Mouse (Mus musculus): Measurements from ENCODE around the gene Bcl3. TPM values are rescaled to one million over a fixed set of nuclear protein-coding genes. Genes with fewer than 3 reads are reported as not detected.

Gene Bcl3
- polyA plus RNA-seq (2015; fragmentation: Nextera tagmentation; extraction: Ambion mirVana) = 9.2 TPM in 2 replicates

- Histone ChIP-seq H3K36me3 (ENCODE audit: control insufficient read depth, insufficient read depth, low read length) (0 out of 2 replicates have a peak, but pooled peaks cover 6% of the 10 kb centered on the region), H3K27me3 (ENCODE audit: control insufficient read depth, insufficient read depth, low read length) (no peaks in the 10 kb centered on the region; the same call in 1 of the 2 replicates), H3K9ac (ENCODE audit: low read length) (peak within 1 kb of the TSS; percentile 90), H3K27ac (ENCODE audit: low read length) (peak within 1 kb of the TSS; percentile 95), H3K9me3 (replicated peaks; ENCODE audit: control insufficient read depth, low read length) (no peaks in the 10 kb centered on the region), H3K4me3 (replicated peaks; ENCODE audit: low read length) (peak within 1 kb of the TSS; percentile 64), H3K4me2 (ENCODE audit: low read depth, low read length) (peak within 1 kb of the TSS; percentile 97), H3K4me1 (ENCODE audit: control insufficient read depth, insufficient read depth, low read length) (peaks cover 44% of the 10 kb centered on the region)
- ATAC-seq (ENCODE audit: insufficient read depth, low FRiP score) = peak; percentile 19
- WGBS = 1% methylated on average over 41 of the region's 42 CpGs
These were observed at the start of gene Bcl3 for GRCm38 (mm10) chr7:19822604-19823058. TSS of gene Bcl3 (minus strand) at chr7:19822770.

DNA sequence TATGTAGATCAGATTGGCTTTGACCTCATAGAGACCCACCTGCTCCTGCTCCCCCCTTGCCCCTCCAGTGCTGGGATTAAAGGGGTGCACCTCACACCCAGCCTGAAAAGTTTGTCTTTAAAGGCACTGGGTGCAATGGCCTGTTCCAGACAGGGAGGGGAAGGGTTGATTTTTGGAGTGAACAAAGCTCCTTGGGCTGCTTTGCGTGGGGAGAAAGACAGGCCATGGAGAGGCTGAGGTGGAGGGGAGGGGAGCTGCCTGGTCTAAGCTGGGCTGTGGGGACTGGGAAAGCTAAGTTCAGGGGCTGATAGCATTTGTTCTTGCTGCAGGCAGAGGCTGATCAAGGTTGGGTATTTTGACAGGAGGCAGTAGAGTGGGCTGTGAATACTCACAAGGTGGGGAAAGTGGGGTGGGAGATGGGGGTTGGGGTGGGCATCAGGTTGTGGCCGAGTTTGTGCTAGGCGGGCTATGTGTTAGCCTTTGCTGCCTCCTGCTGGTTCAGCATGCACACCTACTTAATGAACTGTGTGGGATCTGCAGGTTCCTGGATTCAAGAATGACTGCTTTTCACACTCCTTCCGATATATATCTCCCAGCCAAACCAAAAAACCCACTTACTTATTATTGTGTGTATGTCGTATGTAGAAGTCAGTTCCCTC is 49.5 kb upstream of the Bcl3 start:
- H3K9ac ChIP-seq (ENCODE audit: low read length) = no peak overlapping the region
- no peak for ATAC-seq (ENCODE audit: insufficient read depth, low FRiP score)
- H3K4me1 ChIP-seq (ENCODE audit: control insufficient read depth, insufficient read depth, low read length) = peaks cover 8% of the 10 kb centered on the region
- no peak overlapping the region for H3K4me3 ChIP-seq (replicated peaks; ENCODE audit: low read length)
- H3K27me3 ChIP-seq (ENCODE audit: control insufficient read depth, insufficient read depth, low read length) = no peaks in the 10 kb centered on the region
- H3K9me3 ChIP-seq (replicated peaks; ENCODE audit: control insufficient read depth, low read length) = no peaks in the 10 kb centered on the region
- WGBS = 36% methylated on average over 5 of the region's 5 CpGs
- H3K4me2 ChIP-seq (ENCODE audit: low read depth, low read length) = no peak overlapping the region
- no peaks in the 10 kb centered on the region for H3K36me3 ChIP-seq (ENCODE audit: control insufficient read depth, insufficient read depth, low read length)
- H3K27ac ChIP-seq (ENCODE audit: low read length) = no peak overlapping the region

DNA sequence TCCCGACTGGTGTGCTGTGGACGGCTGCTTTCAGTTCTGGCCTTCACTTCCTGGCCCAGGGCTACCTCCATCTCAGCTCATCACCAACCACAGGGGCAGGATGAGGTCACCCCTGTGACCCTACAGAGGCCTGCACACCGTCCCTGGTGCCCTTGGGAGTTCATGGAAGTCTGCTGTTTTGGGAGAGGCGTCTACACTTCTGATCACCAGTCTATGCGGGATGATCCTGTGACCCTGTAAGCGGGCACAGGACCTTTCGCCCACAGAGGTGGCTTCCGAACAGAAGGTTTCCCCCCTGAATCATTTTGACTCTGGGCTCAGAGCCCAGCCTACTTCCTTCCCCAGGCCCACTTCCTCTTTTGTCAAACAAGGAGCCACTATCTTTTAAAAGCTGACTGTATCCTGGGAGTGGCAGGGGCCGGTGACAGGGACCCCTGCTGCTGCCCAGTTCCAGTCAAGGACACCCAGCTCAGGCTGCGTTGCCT is 48.6 kb upstream of the Bcl3 start:
- H3K36me3 ChIP-seq (ENCODE audit: control insufficient read depth, insufficient read depth, low read length) = no peaks in the 10 kb centered on the region
- 56% methylated on average over 10 of the region's 10 CpGs for WGBS
- H3K4me2 ChIP-seq (ENCODE audit: low read depth, low read length) = no peak overlapping the region
- ATAC-seq (ENCODE audit: insufficient read depth, low FRiP score) = no peak
- H3K4me1 ChIP-seq (ENCODE audit: control insufficient read depth, insufficient read depth, low read length) = peaks cover 4% of the 10 kb centered on the region
- no peaks in the 10 kb centered on the region for H3K27me3 ChIP-seq (ENCODE audit: control insufficient read depth, insufficient read depth, low read length)
- H3K9me3 ChIP-seq (replicated peaks; ENCODE audit: control insufficient read depth, low read length) = no peaks in the 10 kb centered on the region
- H3K27ac ChIP-seq (ENCODE audit: low read length) = no peak overlapping the region; the same call in 1 of the 2 replicates
- H3K9ac ChIP-seq (ENCODE audit: low read length) = no peak overlapping the region
- H3K4me3 ChIP-seq (replicated peaks; ENCODE audit: low read length) = no peak overlapping the region

GRCm38 (mm10) chr7:19867751-19868399 is 45.3 kb upstream of the Bcl3 start:
- Histone ChIP-seq H3K9me3 (replicated peaks; ENCODE audit: control insufficient read depth, low read length) (no peaks in the 10 kb centered on the region), H3K9ac (ENCODE audit: low read length) (no peak overlapping the region), H3K4me3 (replicated peaks; ENCODE audit: low read length) (no peak overlapping the region), H3K36me3 (ENCODE audit: control insufficient read depth, insufficient read depth, low read length) (no peaks in the 10 kb centered on the region), H3K27me3 (ENCODE audit: control insufficient read depth, insufficient read depth, low read length) (no peaks in the 10 kb centered on the region), H3K27ac (ENCODE audit: low read length) (no peak overlapping the region), H3K4me2 (ENCODE audit: low read depth, low read length) (no peak overlapping the region), H3K4me1 (ENCODE audit: control insufficient read depth, insufficient read depth, low read length) (peaks cover 4% of the 10 kb centered on the region)
- WGBS = 67% methylated on average over 16 of the region's 16 CpGs
- ATAC-seq (ENCODE audit: insufficient read depth, low FRiP score) = peak; percentile 11; the same call in 1 of the 2 replicates

DNA sequence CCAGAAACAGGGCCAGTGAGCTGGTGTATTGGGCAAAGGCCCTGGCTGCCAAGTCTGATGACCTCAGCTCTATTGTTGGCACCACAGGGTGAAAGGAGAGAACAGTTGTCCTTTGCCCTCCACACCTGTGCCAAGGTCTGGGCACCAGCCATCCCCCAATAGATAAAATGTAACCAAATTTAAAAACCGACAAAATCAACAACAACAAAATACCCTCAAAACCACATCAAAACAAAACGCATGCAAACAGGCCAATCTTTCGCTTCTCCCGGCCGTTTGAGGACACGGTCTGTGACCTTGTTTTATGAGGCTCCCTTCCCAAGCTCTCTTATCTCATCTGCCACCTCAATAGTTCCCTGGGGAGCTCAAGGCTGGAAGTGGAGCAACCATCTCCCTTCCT is 43.9 kb upstream of the Bcl3 start:
- no peaks in the 10 kb centered on the region for H3K9me3 ChIP-seq (replicated peaks; ENCODE audit: control insufficient read depth, low read length)
- H3K27me3 ChIP-seq (ENCODE audit: control insufficient read depth, insufficient read depth, low read length) = no peaks in the 10 kb centered on the region
- ATAC-seq (ENCODE audit: insufficient read depth, low FRiP score) = no peak
- no peaks in the 10 kb centered on the region for H3K4me1 ChIP-seq (ENCODE audit: control insufficient read depth, insufficient read depth, low read length)
- H3K36me3 ChIP-seq (ENCODE audit: control insufficient read depth, insufficient read depth, low read length) = no peaks in the 10 kb centered on the region
- H3K27ac ChIP-seq (ENCODE audit: low read length) = no peak overlapping the region
- no peak overlapping the region for H3K4me3 ChIP-seq (replicated peaks; ENCODE audit: low read length)
- 83% methylated on average over 6 of the region's 6 CpGs for WGBS
- H3K9ac ChIP-seq (ENCODE audit: low read length) = no peak overlapping the region
- no peak overlapping the region for H3K4me2 ChIP-seq (ENCODE audit: low read depth, low read length)

DNA sequence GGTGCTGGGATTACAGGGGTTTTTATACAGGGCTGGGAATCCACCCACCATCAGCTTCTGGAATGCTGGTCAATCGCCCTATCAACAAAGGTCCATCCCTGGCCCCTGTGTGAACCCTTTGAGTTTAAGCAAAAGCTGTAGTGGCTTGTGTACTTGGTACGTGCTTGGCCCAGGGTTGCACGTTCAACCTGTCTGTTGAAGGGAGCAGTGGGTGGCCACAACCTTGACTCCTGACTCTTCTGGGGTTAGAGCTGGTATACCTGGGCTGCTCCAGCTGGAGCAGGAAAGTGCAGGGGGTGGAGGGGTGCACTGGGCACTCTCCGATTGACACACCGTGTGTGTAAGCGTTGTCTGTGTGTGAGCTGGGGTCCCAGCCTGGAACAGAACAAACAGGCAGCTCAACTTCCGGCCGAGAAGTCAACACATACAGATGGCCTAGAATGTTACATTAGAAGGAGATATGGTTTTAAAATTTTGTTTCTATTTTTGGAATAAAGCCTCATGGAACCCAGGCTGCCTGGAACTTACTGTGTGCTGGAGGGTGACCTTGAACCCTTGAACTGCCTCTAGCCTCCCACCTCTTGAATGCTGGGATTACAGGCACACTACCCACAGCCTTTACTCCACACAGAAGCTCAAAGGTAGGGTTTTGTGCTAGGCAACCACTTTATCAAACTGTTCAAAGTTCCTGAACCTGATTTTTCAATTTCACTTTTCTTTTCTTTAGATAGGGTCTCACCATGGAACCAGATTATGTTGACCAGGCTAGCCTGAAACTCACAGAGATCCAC is 42.9 kb upstream of the Bcl3 start:
- H3K4me1 ChIP-seq (ENCODE audit: control insufficient read depth, insufficient read depth, low read length) = no peaks in the 10 kb centered on the region
- no peaks in the 10 kb centered on the region for H3K36me3 ChIP-seq (ENCODE audit: control insufficient read depth, insufficient read depth, low read length)
- H3K27me3 ChIP-seq (ENCODE audit: control insufficient read depth, insufficient read depth, low read length) = no peaks in the 10 kb centered on the region
- WGBS = 63% methylated on average over 8 of the region's 8 CpGs
- no peak overlapping the region for H3K9ac ChIP-seq (ENCODE audit: low read length)
- H3K27ac ChIP-seq (ENCODE audit: low read length) = no peak overlapping the region
- no peak overlapping the region for H3K4me2 ChIP-seq (ENCODE audit: low read depth, low read length)
- no peak for ATAC-seq (ENCODE audit: insufficient read depth, low FRiP score)
- H3K9me3 ChIP-seq (replicated peaks; ENCODE audit: control insufficient read depth, low read length) = no peaks in the 10 kb centered on the region
- no peak overlapping the region for H3K4me3 ChIP-seq (replicated peaks; ENCODE audit: low read length)

- H3K36me3 ChIP-seq (ENCODE audit: control insufficient read depth, insufficient read depth, low read length) = no peaks in the 10 kb centered on the region
- WGBS = 30% methylated on average over 2 of the region's 2 CpGs
- no peak overlapping the region for H3K4me2 ChIP-seq (ENCODE audit: low read depth, low read length)
- H3K27ac ChIP-seq (ENCODE audit: low read length) = no peak overlapping the region
- H3K4me3 ChIP-seq (replicated peaks; ENCODE audit: low read length) = no peak overlapping the region
- no peaks in the 10 kb centered on the region for H3K4me1 ChIP-seq (ENCODE audit: control insufficient read depth, insufficient read depth, low read length)
- no peaks in the 10 kb centered on the region for H3K27me3 ChIP-seq (ENCODE audit: control insufficient read depth, insufficient read depth, low read length)
- H3K9ac ChIP-seq (ENCODE audit: low read length) = no peak overlapping the region
- no peak for ATAC-seq (ENCODE audit: insufficient read depth, low FRiP score)
- H3K9me3 ChIP-seq (replicated peaks; ENCODE audit: control insufficient read depth, low read length) = no peaks in the 10 kb centered on the region
These were observed 41.7 kb upstream of the Bcl3 start for GRCm38 (mm10) chr7:19864241-19864640.

DNA sequence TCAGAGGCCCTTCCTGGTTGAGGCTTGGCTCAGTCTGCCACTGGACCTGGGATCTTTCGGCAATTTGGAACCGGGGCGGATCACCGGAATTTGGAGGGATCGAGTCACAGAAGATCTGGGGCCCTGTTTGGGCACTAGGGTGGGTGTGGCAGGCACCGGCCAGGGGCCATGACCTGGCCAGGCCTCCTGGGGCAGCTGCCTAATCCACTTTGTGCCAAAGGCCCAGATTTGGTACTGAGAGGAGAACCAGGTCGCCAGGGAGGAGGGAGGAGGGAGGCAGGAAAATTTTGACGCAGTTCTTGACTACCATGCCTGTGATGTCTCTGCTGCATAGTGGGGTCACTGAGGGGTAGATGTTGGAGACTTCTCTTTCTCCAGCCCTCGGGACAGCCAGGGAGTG is 38.6 kb upstream of the Bcl3 start, which contains the start of gene Ceacam16:
Ceacam16 (minus strand) TSS at position 101 of the 400 bp plus-strand sequence.
- Histone ChIP-seq H3K27me3 (ENCODE audit: control insufficient read depth, insufficient read depth, low read length) (no peaks in the 10 kb centered on the region), H3K4me1 (ENCODE audit: control insufficient read depth, insufficient read depth, low read length) (no peaks in the 10 kb centered on the region), H3K4me2 (ENCODE audit: low read depth, low read length) (no peak within 1 kb of the TSS), H3K9me3 (replicated peaks; ENCODE audit: control insufficient read depth, low read length) (no peaks in the 10 kb centered on the region), H3K36me3 (ENCODE audit: control insufficient read depth, insufficient read depth, low read length) (no peaks in the 10 kb centered on the region), H3K4me3 (replicated peaks; ENCODE audit: low read length) (no peak within 1 kb of the TSS), H3K9ac (ENCODE audit: low read length) (no peak within 1 kb of the TSS), H3K27ac (ENCODE audit: low read length) (no peak within 1 kb of the TSS)
- 78% methylated on average over 9 of the region's 9 CpGs for WGBS
- no peak for ATAC-seq (ENCODE audit: insufficient read depth, low FRiP score)

GRCm38 (mm10) chr7:19859740-19860139 is 37.2 kb upstream of the Bcl3 start:
- Histone ChIP-seq H3K9me3 (replicated peaks; ENCODE audit: control insufficient read depth, low read length) (no peaks in the 10 kb centered on the region), H3K27me3 (ENCODE audit: control insufficient read depth, insufficient read depth, low read length) (no peaks in the 10 kb centered on the region), H3K27ac (ENCODE audit: low read length) (no peak overlapping the region), H3K9ac (ENCODE audit: low read length) (no peak overlapping the region), H3K36me3 (ENCODE audit: control insufficient read depth, insufficient read depth, low read length) (no peaks in the 10 kb centered on the region), H3K4me2 (ENCODE audit: low read depth, low read length) (no peak overlapping the region), H3K4me3 (replicated peaks; ENCODE audit: low read length) (no peak overlapping the region), H3K4me1 (ENCODE audit: control insufficient read depth, insufficient read depth, low read length) (no peaks in the 10 kb centered on the region)
- ATAC-seq (ENCODE audit: insufficient read depth, low FRiP score) = no peak
- WGBS = 64% methylated on average over 10 of the region's 10 CpGs

All from stomach, embryonic 16.5 days (tissue).